In genomic region chrX:140567711-140568407, GRCm38 (mm10) we compare ENCODE assay signal across 9 mouse cellular contexts. TPM values are rescaled to one million over a fixed set of nuclear protein-coding genes. Genes with fewer than 3 reads are reported as not detected.
DNase-seq lines count a peak whose midpoint lies in the region; ATAC-seq and TF ChIP-seq lines count a peak whose summit lies in the region.
"Had no signal": no experiment of that assay in that cellular context is flagged by ENCODE, and none has a peak within 500 bp of the region (broad histone marks: within the 10 kb centered on the region; RNA-seq: fewer than 3 reads in every experiment).

No protein-coding gene starts in this region.

- WGBS in limb, embryonic 14.5 days: 33% methylated on average over 1 of the region's 1 CpGs
- 91% methylated on average over 1 of the region's 1 CpGs for WGBS in limb, embryonic 10.5 days
- WGBS in hindbrain, embryonic 16.5 days: 67% methylated on average over 1 of the region's 1 CpGs

- no peak for TF ChIP-seq CTCF in gastrocnemius, adult 2 months (IDR thresholded peaks at IDR 0.05)

- H3K4me2 ChIP-seq in limb, embryonic 14.5 days (replicated peaks; ENCODE audit: low read depth, low read length, severe bottlenecking): no peak overlapping the region
- no peak overlapping the region for H3K4me2 ChIP-seq in hindbrain, embryonic 16.5 days (ENCODE audit: low read length)
- H3K4me2 ChIP-seq: hindbrain, embryonic 13.5 days had no signal

- ATAC-seq in limb, embryonic 14.5 days (ENCODE audit: low FRiP score, low read depth): no peak
- ATAC-seq in hindbrain, embryonic 16.5 days: no peak

- no peaks in the 10 kb centered on the region for H3K36me3 ChIP-seq in limb, embryonic 14.5 days (ENCODE audit: control insufficient read depth, insufficient read depth, low read length)
- H3K36me3 ChIP-seq in limb, embryonic 10.5 days: no peaks in the 10 kb centered on the region
- H3K36me3 ChIP-seq in hindbrain, embryonic 16.5 days (ENCODE audit: control insufficient read depth, insufficient read depth, low read length): no peaks in the 10 kb centered on the region
- H3K36me3 ChIP-seq: hindbrain, embryonic 13.5 days had no signal

- TF ChIP-seq POLR2A in limb, embryonic 14.5 days (IDR thresholded peaks at IDR 0.05; ENCODE audit: borderline replicate concordance, extremely low read depth, insufficient read depth, insufficient read length): no peak

- intact Hi-C loops in gastrocnemius, adult 2 months (cut with DNase I): no loop called here

- H3K9me3 ChIP-seq in limb, embryonic 14.5 days (ENCODE audit: control insufficient read depth, low read length): no peaks in the 10 kb centered on the region
- H3K9me3 ChIP-seq in limb, embryonic 10.5 days (replicated peaks): no peaks in the 10 kb centered on the region
- no peaks in the 10 kb centered on the region for H3K9me3 ChIP-seq in hindbrain, embryonic 16.5 days (ENCODE audit: control insufficient read depth, low read length)
- H3K9me3 ChIP-seq: hindbrain, embryonic 13.5 days had no signal

- no peaks in the 10 kb centered on the region for H3K4me1 ChIP-seq in limb, embryonic 14.5 days (ENCODE audit: control insufficient read depth, insufficient read depth, low read length)
- H3K4me1 ChIP-seq in limb, embryonic 10.5 days: no peaks in the 10 kb centered on the region
- no peaks in the 10 kb centered on the region for H3K4me1 ChIP-seq in hindbrain, embryonic 16.5 days (ENCODE audit: control insufficient read depth, insufficient read depth, low read depth, low read length)
- H3K4me1 ChIP-seq: hindbrain, embryonic 13.5 days had no signal

- DNase-seq in limb, embryonic 14.5 days (ENCODE audit: low spot score): peak; percentile 34
- DNase-seq in limb, embryonic 10.5 days (ENCODE audit: low spot score): no peak
- DNase-seq in gastrocnemius, adult 2 months: peak; percentile 38
- peak; percentile 44 to 69 for DNase-seq in kidney, postnatal 25 days
- peak; percentile 25 for DNase-seq in ovary, postnatal 36 days (ENCODE audit: low spot score)
- no peak for DNase-seq in left cerebral cortex, adult 8-10 months (ENCODE audit: low spot score in 2 of 2)

- no peak overlapping the region for H3K27ac ChIP-seq in limb, embryonic 14.5 days (replicated peaks; ENCODE audit: low read depth, low read length)
- no peak overlapping the region for H3K27ac ChIP-seq in limb, embryonic 10.5 days
- H3K27ac ChIP-seq in gastrocnemius, adult 2 months: peak overlapping the region; percentile 66
- H3K27ac ChIP-seq in hindbrain, embryonic 16.5 days (ENCODE audit: low read depth, low read length): no peak overlapping the region
- H3K27ac ChIP-seq: hindbrain, embryonic 13.5 days; macrophage had no signal

- no peak overlapping the region for H3K9ac ChIP-seq in limb, embryonic 14.5 days (ENCODE audit: low read depth, low read length, severe bottlenecking)
- H3K9ac ChIP-seq in hindbrain, embryonic 16.5 days (ENCODE audit: low read depth, low read length): no peak overlapping the region
- H3K9ac ChIP-seq: hindbrain, embryonic 13.5 days had no signal

- H3K27me3 ChIP-seq in limb, embryonic 14.5 days (ENCODE audit: control insufficient read depth, insufficient read depth, low read length): peaks cover 5% of the 10 kb centered on the region; the same call in 1 of the 2 replicates
- H3K27me3 ChIP-seq in limb, embryonic 10.5 days (ENCODE audit: low read depth, poor library complexity, severe bottlenecking): peaks cover 97% of the 10 kb centered on the region
- H3K27me3 ChIP-seq in hindbrain, embryonic 16.5 days (replicated peaks; ENCODE audit: control insufficient read depth, insufficient read depth, low read length): peaks cover 5% of the 10 kb centered on the region

- no peak overlapping the region for H3K4me3 ChIP-seq in limb, embryonic 14.5 days (replicated peaks; ENCODE audit: low read length)
- H3K4me3 ChIP-seq in limb, embryonic 10.5 days: no peak overlapping the region
- H3K4me3 ChIP-seq in gastrocnemius, adult 2 months: no peak overlapping the region
- no peak overlapping the region for H3K4me3 ChIP-seq in hindbrain, embryonic 16.5 days (ENCODE audit: low read length)
- H3K4me3 ChIP-seq: hindbrain, embryonic 13.5 days had no signal

RNA-seq across cellular contexts. Expression of gene Tsc22d3, which starts 32.6 kb away (rescaled TPM):
- polyA plus RNA-seq in limb, embryonic 14.5 days (2012; rRNA removed): 52.9 and 57.5 TPM in 2 replicates
- polyA plus RNA-seq in limb, embryonic 14.5 days (2014; fragmentation: Nextera tagmentation; extraction: Ambion mirVana): 96.0 and 104 TPM in 2 replicates
- 90.3 and 109 TPM in 2 replicates for polyA plus RNA-seq in limb, embryonic 10.5 days (2016; fragmentation: Nextera tagmentation; extraction: Ambion mirVana)
- 100 to 1,000 TPM; 243 to 420 TPM for total RNA-seq in gastrocnemius, adult 2 months (2021)
- polyA plus RNA-seq in hindbrain, embryonic 16.5 days (2015; fragmentation: Nextera tagmentation; extraction: Ambion mirVana): 135 and 147 TPM in 2 replicates
- total RNA-seq in left cerebral cortex, adult 8-10 months (2022): 10 to 100 TPM; 88.4 to 97.1 (median 92.7) TPM

Comparison
In these comparisons a context has a peak if more than half of its experiments do, and no peak if none do; other contexts are left out.
1. DNase-seq: peak in limb, embryonic 14.5 days (single experiment), gastrocnemius, adult 2 months (single experiment), kidney, postnatal 25 days (2 of 2) and ovary, postnatal 36 days (single experiment); none in limb, embryonic 10.5 days (single experiment) and left cerebral cortex, adult 8-10 months (0 of 2).